Mouse (Mus musculus): ENCODE data around the gene Ccdc93. TPM values are rescaled to one million over a fixed set of nuclear protein-coding genes. Genes with fewer than 3 reads are reported as not detected.

Gene Ccdc93
- polyA plus RNA-seq, 1 experiment from 2014 or later = 11.3 TPM

DNA sequence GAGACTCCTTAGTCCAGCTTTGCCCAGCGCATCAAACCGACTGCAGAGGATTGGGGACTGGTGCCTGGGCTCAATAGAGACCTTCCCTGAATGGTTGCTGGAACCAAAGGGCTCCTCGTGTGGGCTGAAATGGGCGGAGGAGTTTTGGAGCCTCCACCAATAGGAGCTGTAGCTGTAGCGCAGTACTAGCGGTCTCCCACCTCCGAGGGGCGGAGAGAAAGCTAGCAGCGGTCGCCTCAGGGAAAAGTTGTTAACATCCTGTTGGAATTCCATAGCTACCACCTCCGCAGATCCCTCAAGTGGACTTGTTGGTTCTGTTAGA, 97.5 kb downstream of the Ccdc93 start, which contains the start of gene Htr5b:
Gene Htr5b, minus strand, starts transcription at position 67 of the 322 bp plus-strand sequence.
- Histone ChIP-seq H3K27me3 (peaks cover 32% of the 10 kb centered on the region), H3K4me3 (replicated peaks) (peak within 1 kb of the TSS; percentile 41), H3K4me2 (peak within 1 kb of the TSS; percentile 76), H3K9ac (peak within 1 kb of the TSS; percentile 14; the same call in 1 of the 2 replicates), H3K36me3 (no peaks in the 10 kb centered on the region), H3K27ac (no peak within 1 kb of the TSS), H3K4me1 (peaks cover 17% of the 10 kb centered on the region), H3K9me3 (replicated peaks) (no peaks in the 10 kb centered on the region)
- WGBS = 1% methylated on average over 11 of the region's 11 CpGs
- ATAC-seq (replicated peaks; ENCODE audit: low FRiP score) = peak; percentile 92

DNA sequence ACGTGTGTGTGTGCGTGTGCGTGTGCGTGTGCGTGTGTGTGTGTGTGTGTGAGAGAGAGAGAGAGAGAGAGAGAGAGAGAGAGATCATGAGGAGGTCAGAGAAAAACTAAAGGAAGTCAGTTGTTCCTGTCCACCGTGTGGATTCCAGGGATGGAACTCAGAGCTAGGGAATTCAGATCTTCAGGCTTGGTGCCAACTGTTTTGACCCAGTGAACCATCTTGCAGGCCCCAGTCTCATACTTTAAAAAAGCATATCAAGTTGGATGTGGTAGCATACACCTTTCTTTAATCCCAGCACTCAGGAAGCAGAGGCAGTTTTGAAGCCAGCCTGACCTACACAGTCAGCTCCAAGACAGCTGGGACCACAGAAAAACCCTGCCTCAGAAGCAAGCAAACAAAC, 98.4 kb downstream of the Ccdc93 start:
- ATAC-seq (replicated peaks; ENCODE audit: low FRiP score) = no peak
- no peak overlapping the region for H3K9ac ChIP-seq
- H3K27ac ChIP-seq = no peak overlapping the region
- H3K4me3 ChIP-seq (replicated peaks) = no peak overlapping the region
- H3K27me3 ChIP-seq = peaks cover 32% of the 10 kb centered on the region
- 85% methylated on average over 6 of the region's 6 CpGs for WGBS
- peaks cover 17% of the 10 kb centered on the region for H3K4me1 ChIP-seq
- H3K36me3 ChIP-seq = no peaks in the 10 kb centered on the region
- no peak overlapping the region for H3K4me2 ChIP-seq
- H3K9me3 ChIP-seq (replicated peaks) = no peaks in the 10 kb centered on the region

DNA sequence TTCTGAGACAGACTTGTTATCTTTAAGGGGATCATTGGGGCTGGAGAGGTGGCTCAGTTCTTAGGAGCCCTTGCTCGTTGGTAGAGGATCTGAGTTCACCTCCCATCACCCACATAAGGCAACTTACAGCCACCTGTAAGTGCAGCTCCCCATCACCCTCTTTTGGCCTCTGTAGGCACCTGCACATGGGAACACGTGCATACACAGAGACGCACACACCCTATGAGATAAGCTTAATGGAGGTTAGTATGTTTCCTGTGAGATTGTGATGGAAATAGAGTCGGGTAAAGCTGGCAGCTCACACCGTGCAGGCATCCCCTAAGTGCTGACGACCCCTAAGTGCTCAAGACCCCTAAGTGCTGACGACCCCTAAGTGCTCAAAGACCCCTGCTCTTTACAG, 100.6 kb downstream of the Ccdc93 start:
- no peak overlapping the region for H3K27ac ChIP-seq
- no peak overlapping the region for H3K4me2 ChIP-seq
- peaks cover 17% of the 10 kb centered on the region for H3K4me1 ChIP-seq
- no peak overlapping the region for H3K9ac ChIP-seq
- no peak overlapping the region for H3K4me3 ChIP-seq (replicated peaks)
- peaks cover 28% of the 10 kb centered on the region for H3K27me3 ChIP-seq
- 69% methylated on average over 7 of the region's 7 CpGs for WGBS
- no peaks in the 10 kb centered on the region for H3K9me3 ChIP-seq (replicated peaks)
- no peaks in the 10 kb centered on the region for H3K36me3 ChIP-seq
- no peak for ATAC-seq (replicated peaks; ENCODE audit: low FRiP score)

DNA sequence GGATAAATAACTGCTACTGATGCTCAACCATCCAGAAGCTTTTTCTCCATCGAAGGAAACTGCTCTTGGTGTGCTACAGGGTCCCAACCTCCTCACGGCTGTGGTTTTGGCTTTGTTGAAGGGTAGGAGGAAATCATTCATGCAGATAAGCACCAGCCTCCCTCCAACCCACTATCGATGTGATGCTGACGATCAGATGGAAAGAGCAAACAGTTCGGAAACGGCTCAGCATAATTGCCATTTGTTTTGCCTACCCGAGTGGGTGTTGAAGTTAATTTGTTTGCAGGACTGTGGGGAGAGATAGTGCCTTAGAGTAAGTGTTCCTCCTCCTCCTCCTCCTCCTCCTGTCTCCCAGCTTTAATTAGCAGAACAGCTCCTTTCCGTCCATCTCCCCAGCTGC, 109.5 kb downstream of the Ccdc93 start:
- no peaks in the 10 kb centered on the region for H3K9me3 ChIP-seq (replicated peaks)
- H3K4me3 ChIP-seq (replicated peaks) = no peak overlapping the region
- H3K9ac ChIP-seq = no peak overlapping the region
- H3K36me3 ChIP-seq = no peaks in the 10 kb centered on the region
- H3K4me2 ChIP-seq = no peak overlapping the region
- H3K27ac ChIP-seq = no peak overlapping the region
- WGBS = 60% methylated on average over 8 of the region's 8 CpGs
- no peaks in the 10 kb centered on the region for H3K27me3 ChIP-seq
- ATAC-seq (replicated peaks; ENCODE audit: low FRiP score) = no peak
- no peaks in the 10 kb centered on the region for H3K4me1 ChIP-seq

DNA sequence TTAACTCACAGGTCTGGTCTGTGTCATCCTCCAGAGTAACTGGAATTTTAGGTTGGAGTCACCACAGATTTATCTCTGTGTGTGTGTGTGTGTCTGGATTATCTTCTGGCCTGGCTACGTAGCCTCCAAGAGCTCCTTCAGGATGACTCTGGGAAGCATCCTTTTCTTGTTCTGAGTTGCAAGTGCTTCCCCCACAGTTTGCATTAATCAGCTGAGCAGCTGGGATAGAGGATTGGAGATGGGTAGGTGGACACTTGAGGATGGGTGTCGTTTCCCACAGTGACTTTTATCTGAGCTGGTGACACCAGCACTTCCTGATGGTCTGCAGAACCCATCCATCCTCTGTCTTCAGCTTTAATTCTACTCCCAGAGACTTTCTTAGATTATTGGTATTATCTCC, 116.0 kb downstream of the Ccdc93 start:
- no peak for ATAC-seq (replicated peaks; ENCODE audit: low FRiP score)
- 82% methylated on average over 2 of the region's 2 CpGs for WGBS
- no peaks in the 10 kb centered on the region for H3K9me3 ChIP-seq (replicated peaks)
- H3K36me3 ChIP-seq = peaks cover 16% of the 10 kb centered on the region
- no peaks in the 10 kb centered on the region for H3K4me1 ChIP-seq
- no peak overlapping the region for H3K9ac ChIP-seq
- H3K4me2 ChIP-seq = no peak overlapping the region
- no peak overlapping the region for H3K4me3 ChIP-seq (replicated peaks)
- no peak overlapping the region for H3K27ac ChIP-seq
- no peaks in the 10 kb centered on the region for H3K27me3 ChIP-seq

DNA sequence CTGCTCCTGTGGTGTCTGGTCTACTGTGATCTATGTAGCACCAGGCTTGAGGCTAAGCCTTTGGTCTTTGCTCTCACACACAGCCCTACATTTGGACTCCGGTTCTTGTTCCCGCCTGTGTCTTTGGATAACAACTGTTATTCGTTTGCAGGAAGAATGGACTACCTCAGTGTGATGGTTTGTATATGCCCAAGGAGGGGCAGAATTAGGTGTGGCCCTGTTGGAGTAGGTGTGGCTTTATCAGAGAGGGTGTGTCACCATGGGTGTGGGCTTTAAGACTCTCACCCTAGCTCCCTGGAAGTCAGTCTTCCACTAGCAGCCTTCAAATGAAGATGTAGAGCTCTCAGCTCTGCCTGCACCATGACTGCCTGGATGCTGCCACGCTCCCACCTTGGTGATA, 117.8 kb downstream of the Ccdc93 start:
- ATAC-seq (replicated peaks; ENCODE audit: low FRiP score) = 0 out of 2 replicates have a peak, but pooled peaks have one; percentile 15
- Histone ChIP-seq H3K27ac (no peak overlapping the region), H3K27me3 (no peaks in the 10 kb centered on the region), H3K9me3 (replicated peaks) (no peaks in the 10 kb centered on the region), H3K4me2 (no peak overlapping the region), H3K9ac (no peak overlapping the region), H3K4me3 (replicated peaks) (no peak overlapping the region), H3K4me1 (no peaks in the 10 kb centered on the region), H3K36me3 (peaks cover 34% of the 10 kb centered on the region)
- 85% methylated on average over 4 of the region's 4 CpGs for WGBS

DNA sequence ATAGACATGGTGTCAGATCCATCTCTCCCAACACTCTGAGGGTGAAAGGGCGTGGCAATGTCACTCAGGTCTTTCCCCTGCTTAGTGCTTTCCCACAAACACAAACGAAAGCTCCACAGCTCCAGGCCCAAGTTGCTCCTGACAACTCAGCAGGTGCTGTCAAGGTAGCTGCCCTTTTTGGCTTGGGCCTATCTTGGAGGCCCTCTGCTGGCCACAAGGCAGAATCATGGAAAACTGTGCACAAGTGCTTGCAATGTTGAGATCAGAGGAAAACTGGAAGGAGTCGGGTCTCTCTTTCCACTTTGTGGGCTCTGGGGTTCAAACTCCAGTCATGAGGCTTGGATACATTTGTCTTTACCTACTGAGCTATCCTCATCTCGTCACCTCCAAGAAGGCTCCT, 118.6 kb downstream of the Ccdc93 start:
- no peak overlapping the region for H3K4me2 ChIP-seq
- no peaks in the 10 kb centered on the region for H3K27me3 ChIP-seq
- no peaks in the 10 kb centered on the region for H3K9me3 ChIP-seq (replicated peaks)
- H3K27ac ChIP-seq = no peak overlapping the region
- ATAC-seq (replicated peaks; ENCODE audit: low FRiP score) = no peak
- no peak overlapping the region for H3K9ac ChIP-seq
- H3K36me3 ChIP-seq = peaks cover 39% of the 10 kb centered on the region
- WGBS = 79% methylated on average over 4 of the region's 4 CpGs
- no peaks in the 10 kb centered on the region for H3K4me1 ChIP-seq
- no peak overlapping the region for H3K4me3 ChIP-seq (replicated peaks)

- peaks cover 54% of the 10 kb centered on the region for H3K36me3 ChIP-seq
- no peak for ATAC-seq (replicated peaks; ENCODE audit: low FRiP score)
These were observed 120.1 kb downstream of the Ccdc93 start for GRCm38 (mm10) chr1:121550801-121551456.

GRCm38 (mm10) chr1:121551457-121551835, 120.6 kb downstream of the Ccdc93 start:
- WGBS = 88% methylated on average over 7 of the region's 7 CpGs
- no peak overlapping the region for H3K4me3 ChIP-seq (replicated peaks)
- H3K36me3 ChIP-seq = peaks cover 59% of the 10 kb centered on the region
- H3K27ac ChIP-seq = no peak overlapping the region
- no peak for ATAC-seq (replicated peaks; ENCODE audit: low FRiP score)
- no peak overlapping the region for H3K4me2 ChIP-seq
- no peaks in the 10 kb centered on the region for H3K27me3 ChIP-seq
- no peaks in the 10 kb centered on the region for H3K9me3 ChIP-seq (replicated peaks)
- H3K4me1 ChIP-seq = no peaks in the 10 kb centered on the region
- no peak overlapping the region for H3K9ac ChIP-seq

More at GRCm38 (mm10) chr1:121550801-121551456, 120.1 kb downstream of the Ccdc93 start:
- Histone ChIP-seq H3K9me3 (replicated peaks) (no peaks in the 10 kb centered on the region), H3K4me1 (no peaks in the 10 kb centered on the region), H3K4me2 (no peak overlapping the region), H3K27me3 (no peaks in the 10 kb centered on the region), H3K9ac (no peak overlapping the region), H3K4me3 (replicated peaks) (no peak overlapping the region), H3K27ac (no peak overlapping the region)
- 86% methylated on average over 16 of the region's 16 CpGs for WGBS

Other genes with a start within 250 kb of the Ccdc93 start
- 35.7 and 39.2 TPM in 2 replicates for gene Insig2, start 98.5 kb upstream of the Ccdc93 start, polyA plus RNA-seq (2015; fragmentation: Nextera tagmentation; extraction: Ambion mirVana)
- gene Htr5b, start 97.4 kb downstream of the Ccdc93 start, polyA plus RNA-seq (2015; fragmentation: Nextera tagmentation; extraction: Ambion mirVana) = 0.68 and 0.87 TPM in 2 replicates
- gene Ddx18, start 136.9 kb downstream of the Ccdc93 start, polyA plus RNA-seq (2015; fragmentation: Nextera tagmentation; extraction: Ambion mirVana) = 76.9 and 82.1 TPM in 2 replicates

Data from kidney, embryonic 15.5 days (tissue).